Mouse (Mus musculus) forebrain, embryonic 12.5 days (tissue): ENCODE results near the gene Klf16. TPM values are rescaled to one million over a fixed set of nuclear protein-coding genes. Genes with fewer than 3 reads are reported as not detected.
A peak's percentile ranks its signal among the peaks of the same experiment; 100 is the strongest.

Experiments used
- ATAC-seq: fragments of 200-750 bp; cut with Nextera tagmentation; 2 replicates; pipeline ENCODE4 v1.8.0; 2017; ENCODE audit warnings: moderate TSS enrichment; ENCODE audit not compliant: low FRiP score
- H3K27ac ChIP-seq: fragments of 300-500 bp; sonication (generic); 2 replicates; pipeline ENCODE4 v1.5.1; 2016; ENCODE audit warnings: mild to moderate bottlenecking
- H3K27me3 ChIP-seq: fragments of 300-500 bp; sonication (generic); 2 replicates; pipeline ENCODE4 v1.6.1; 2016; ENCODE audit warnings: mild to moderate bottlenecking
- H3K36me3 ChIP-seq: fragments of 300-500 bp; sonication (generic); replicated peaks from 2 replicates; pipeline ENCODE4 v1.6.1; 2016; ENCODE audit warnings: mild to moderate bottlenecking
- H3K4me1 ChIP-seq: fragments of 300-500 bp; sonication (generic); 2 replicates; pipeline ENCODE4 v1.6.1; 2016
- H3K4me2 ChIP-seq: fragments of 300-500 bp; sonication (generic); 2 replicates; pipeline ENCODE4 v1.6.1; 2016; ENCODE audit warnings: mild to moderate bottlenecking, moderate library complexity
- H3K4me3 ChIP-seq: fragments of 300-500 bp; sonication (generic); replicated peaks from 2 replicates; pipeline ENCODE4 v1.5.1; 2016; ENCODE audit warnings: mild to moderate bottlenecking
- H3K9ac ChIP-seq: fragments of 300-500 bp; sonication (generic); 2 replicates; pipeline ENCODE4 v1.6.1; 2016; ENCODE audit warnings: mild to moderate bottlenecking
- H3K9me3 ChIP-seq: fragments of 300-500 bp; sonication (generic); 2 replicates; pipeline ENCODE4 v1.6.1; 2016
- WGBS: fragments of 180-500 bp; shearing (Covaris S2); methylation state at CpG from one replicate; pipeline ENCODE4 v1.1.7; 2016; 5-methylcytosine and 5-hydroxymethylcytosine counted together
- polyA plus RNA-seq: library from polyadenylated mRNA; unstranded; fragments of >200 nt; fragmentation: Nextera tagmentation; extraction: Ambion mirVana; gene quantifications from 2 replicates; pipeline ENCODE4 v1.2.1, GENCODE M21; 2016

Klf16 gene
- polyA plus RNA-seq, 1 experiment from 2014 or later, result 9.5 TPM

- no peak for ATAC-seq
- peaks cover 89% of the 10 kb centered on the region for H3K36me3 ChIP-seq
- H3K27ac ChIP-seq, result no peak overlapping the region
- H3K27me3 ChIP-seq, result no peaks in the 10 kb centered on the region
- H3K9ac ChIP-seq, result no peak overlapping the region
- H3K4me1 ChIP-seq, result peaks cover 2% of the 10 kb centered on the region; the same call in 1 of the 2 replicates
- WGBS, result 96% methylated on average over 4 of the region's 4 CpGs
- no peak overlapping the region for H3K4me2 ChIP-seq
- H3K9me3 ChIP-seq, result no peaks in the 10 kb centered on the region
- H3K4me3 ChIP-seq, result no peak overlapping the region
Measured at GRCm38 (mm10) chr10:80546945-80547344, 30.2 kb downstream of the Klf16 start.

GRCm38 (mm10) chr10:80545590-80545989 lies 31.5 kb downstream of the Klf16 start:
- no peaks in the 10 kb centered on the region for H3K9me3 ChIP-seq
- no peak overlapping the region for H3K4me2 ChIP-seq
- H3K27me3 ChIP-seq, result no peaks in the 10 kb centered on the region
- 90% methylated on average over 8 of the region's 8 CpGs for WGBS
- H3K4me1 ChIP-seq, result peaks cover 2% of the 10 kb centered on the region; the same call in 1 of the 2 replicates
- H3K36me3 ChIP-seq, result peaks cover 99% of the 10 kb centered on the region
- no peak overlapping the region for H3K27ac ChIP-seq
- no peak for ATAC-seq
- no peak overlapping the region for H3K4me3 ChIP-seq
- H3K9ac ChIP-seq, result no peak overlapping the region

- Histone ChIP-seq H3K9ac (no peak overlapping the region), H3K36me3 (peaks cover 82% of the 10 kb centered on the region), H3K9me3 (no peaks in the 10 kb centered on the region)
Measured at GRCm38 (mm10) chr10:80543873-80544272, 33.2 kb downstream of the Klf16 start.

GRCm38 (mm10) chr10:80539493-80539892 lies 37.6 kb downstream of the Klf16 start:
- peaks cover 6% of the 10 kb centered on the region for H3K4me1 ChIP-seq
- peaks cover 39% of the 10 kb centered on the region for H3K36me3 ChIP-seq
- H3K27ac ChIP-seq, result no peak overlapping the region
- ATAC-seq, result no peak
- no peak overlapping the region for H3K9ac ChIP-seq
- H3K4me3 ChIP-seq, result no peak overlapping the region
- H3K27me3 ChIP-seq, result peaks cover 44% of the 10 kb centered on the region
- H3K4me2 ChIP-seq, result no peak overlapping the region
- WGBS, result 62% methylated on average over 5 of the region's 5 CpGs
- no peaks in the 10 kb centered on the region for H3K9me3 ChIP-seq

More at GRCm38 (mm10) chr10:80543873-80544272, 33.2 kb downstream of the Klf16 start:
- Histone ChIP-seq H3K27ac (no peak overlapping the region), H3K4me1 (peaks cover 5% of the 10 kb centered on the region), H3K27me3 (peaks cover 3% of the 10 kb centered on the region), H3K4me3 (no peak overlapping the region), H3K4me2 (no peak overlapping the region)
- ATAC-seq, result no peak
- 93% methylated on average over 14 of the region's 14 CpGs for WGBS

GRCm38 (mm10) chr10:80538710-80539394 lies 38.3 kb downstream of the Klf16 start, which contains the start of gene Atp8b3:
TSS of gene Atp8b3 (minus strand) at chr10:80539124.
- peak within 1 kb of the TSS; percentile 43 for H3K4me2 ChIP-seq
- peaks cover 49% of the 10 kb centered on the region for H3K27me3 ChIP-seq
- under 1% methylated on average over 30 of the region's 30 CpGs for WGBS
- H3K9ac ChIP-seq, result no peak within 1 kb of the TSS
- H3K9me3 ChIP-seq, result no peaks in the 10 kb centered on the region
- H3K27ac ChIP-seq, result no peak within 1 kb of the TSS
- ATAC-seq, result peak; percentile 62
- H3K4me3 ChIP-seq, result peak within 1 kb of the TSS; percentile 17; the same call in 1 of the 2 replicates
- H3K4me1 ChIP-seq, result peaks cover 6% of the 10 kb centered on the region
- H3K36me3 ChIP-seq, result peaks cover 33% of the 10 kb centered on the region

- Histone ChIP-seq H3K27me3 (peaks cover 54% of the 10 kb centered on the region), H3K4me3 (no peak overlapping the region), H3K4me2 (no peak overlapping the region), H3K9ac (no peak overlapping the region), H3K9me3 (no peaks in the 10 kb centered on the region), H3K4me1 (peaks cover 6% of the 10 kb centered on the region), H3K27ac (no peak overlapping the region), H3K36me3 (peaks cover 26% of the 10 kb centered on the region)
- ATAC-seq, result no peak
- 58% methylated on average over 5 of the region's 5 CpGs for WGBS
Measured at GRCm38 (mm10) chr10:80538180-80538579, 38.9 kb downstream of the Klf16 start.

GRCm38 (mm10) chr10:80535711-80536110 lies 41.4 kb downstream of the Klf16 start:
- H3K4me1 ChIP-seq, result peaks cover 6% of the 10 kb centered on the region
- no peak for ATAC-seq
- no peak overlapping the region for H3K4me2 ChIP-seq
- no peak overlapping the region for H3K9ac ChIP-seq
- no peak overlapping the region for H3K27ac ChIP-seq
- H3K9me3 ChIP-seq, result no peaks in the 10 kb centered on the region
- H3K27me3 ChIP-seq, result peaks cover 54% of the 10 kb centered on the region
- H3K36me3 ChIP-seq, result 0 out of 2 replicates have a peak, but pooled peaks cover 1% of the 10 kb centered on the region
- 10% methylated on average over 13 of the region's 13 CpGs for WGBS
- no peak overlapping the region for H3K4me3 ChIP-seq

GRCm38 (mm10) chr10:80535071-80535470 lies 42.0 kb downstream of the Klf16 start:
- Histone ChIP-seq H3K9ac (no peak overlapping the region), H3K4me3 (no peak overlapping the region), H3K9me3 (no peaks in the 10 kb centered on the region), H3K27ac (no peak overlapping the region), H3K4me1 (peaks cover 6% of the 10 kb centered on the region), H3K36me3 (no peaks in the 10 kb centered on the region), H3K4me2 (peak overlapping the region; percentile 29; the same call in 1 of the 2 replicates), H3K27me3 (peaks cover 54% of the 10 kb centered on the region)
- ATAC-seq, result no peak
- 11% methylated on average over 14 of the region's 14 CpGs for WGBS

GRCm38 (mm10) chr10:80533704-80534103 lies 43.4 kb downstream of the Klf16 start:
- Histone ChIP-seq H3K9me3 (no peaks in the 10 kb centered on the region), H3K9ac (no peak overlapping the region), H3K27me3 (peaks cover 52% of the 10 kb centered on the region), H3K4me2 (no peak overlapping the region), H3K4me3 (no peak overlapping the region), H3K4me1 (peaks cover 2% of the 10 kb centered on the region; the same call in 1 of the 2 replicates), H3K27ac (no peak overlapping the region), H3K36me3 (no peaks in the 10 kb centered on the region)
- no peak for ATAC-seq
- WGBS, result 25% methylated on average over 7 of the region's 7 CpGs

- Histone ChIP-seq H3K27me3 (peaks cover 49% of the 10 kb centered on the region), H3K4me1 (no peaks in the 10 kb centered on the region), H3K4me3 (no peak overlapping the region), H3K9me3 (no peaks in the 10 kb centered on the region), H3K36me3 (no peaks in the 10 kb centered on the region), H3K27ac (no peak overlapping the region), H3K4me2 (no peak overlapping the region), H3K9ac (no peak overlapping the region)
- no peak for ATAC-seq
- 87% methylated on average over 11 of the region's 11 CpGs for WGBS
Measured at GRCm38 (mm10) chr10:80532783-80533182, 44.3 kb downstream of the Klf16 start.

GRCm38 (mm10) chr10:80526172-80526571 lies 50.9 kb downstream of the Klf16 start:
- Histone ChIP-seq H3K4me2 (peak overlapping the region; percentile 32), H3K27me3 (peaks cover 12% of the 10 kb centered on the region; the same call in 1 of the 2 replicates), H3K9ac (no peak overlapping the region), H3K27ac (no peak overlapping the region), H3K4me1 (peaks cover 7% of the 10 kb centered on the region), H3K4me3 (no peak overlapping the region), H3K9me3 (peaks cover 4% of the 10 kb centered on the region; the same call in 1 of the 2 replicates), H3K36me3 (no peaks in the 10 kb centered on the region; the same call in 1 of the 2 replicates)
- 27% methylated on average over 9 of the region's 9 CpGs for WGBS
- peak; percentile 86 for ATAC-seq

GRCm38 (mm10) chr10:80523299-80523698 lies 53.8 kb downstream of the Klf16 start:
- no peaks in the 10 kb centered on the region; the same call in 1 of the 2 replicates for H3K36me3 ChIP-seq
- H3K27ac ChIP-seq, result no peak overlapping the region
- no peak for ATAC-seq
- H3K9me3 ChIP-seq, result peaks cover 4% of the 10 kb centered on the region; the same call in 1 of the 2 replicates
- H3K4me1 ChIP-seq, result peaks cover 7% of the 10 kb centered on the region
- WGBS, result 93% methylated on average over 7 of the region's 7 CpGs
- no peak overlapping the region for H3K4me3 ChIP-seq
- H3K4me2 ChIP-seq, result no peak overlapping the region
- no peak overlapping the region for H3K9ac ChIP-seq
- H3K27me3 ChIP-seq, result peaks cover 7% of the 10 kb centered on the region; the same call in 1 of the 2 replicates

- peaks cover 18% of the 10 kb centered on the region for H3K27me3 ChIP-seq
- H3K4me3 ChIP-seq, result no peak overlapping the region
- peaks cover 4% of the 10 kb centered on the region; the same call in 1 of the 2 replicates for H3K9me3 ChIP-seq
- H3K4me2 ChIP-seq, result no peak overlapping the region
- 74% methylated on average over 2 of the region's 2 CpGs for WGBS
- H3K36me3 ChIP-seq, result no peaks in the 10 kb centered on the region; the same call in 1 of the 2 replicates
- no peak for ATAC-seq
- H3K4me1 ChIP-seq, result peaks cover 3% of the 10 kb centered on the region
- no peak overlapping the region for H3K27ac ChIP-seq
- H3K9ac ChIP-seq, result no peak overlapping the region
Measured at GRCm38 (mm10) chr10:80519287-80519686, 57.8 kb downstream of the Klf16 start.
